Mouse (Mus musculus): Measurements from ENCODE around the gene Dennd4a. TPM values are rescaled to one million over a fixed set of nuclear protein-coding genes. Genes with fewer than 3 reads are reported as not detected.
A peak's percentile ranks its signal among the peaks of the same experiment; 100 is the strongest.
"Not testable (repeated sequence)": the region's sequence is repeated elsewhere in the genome, so short reads cannot be mapped to it uniquely, and the experiment has no call there.

Gene Dennd4a
- polyA plus RNA-seq, 1 experiment from 2014 or later = 7.9 TPM

- Histone ChIP-seq H3K4me1 (peaks cover 5% of the 10 kb centered on the region; the same call in 1 of the 2 replicates), H3K9me3 (replicated peaks) (no peaks in the 10 kb centered on the region), H3K36me3 (no peaks in the 10 kb centered on the region), H3K27ac (no peak overlapping the region), H3K27me3 (ENCODE audit: low read depth, poor library complexity, severe bottlenecking) (no peaks in the 10 kb centered on the region), H3K4me3 (no peak overlapping the region)
- WGBS = 73% methylated on average over 5 of the region's 5 CpGs
- DNase-seq (ENCODE audit: low spot score) = no peak
These were observed 5.3 kb upstream of the Dennd4a start for GRCm38 (mm10) chr9:64805875-64806274.

- H3K9me3 ChIP-seq (replicated peaks) = no peaks in the 10 kb centered on the region
- H3K27me3 ChIP-seq (ENCODE audit: low read depth, poor library complexity, severe bottlenecking) = no peaks in the 10 kb centered on the region
- WGBS = 78% methylated on average over 6 of the region's 6 CpGs
These were observed 4.6 kb upstream of the Dennd4a start for GRCm38 (mm10) chr9:64806335-64807060.

GRCm38 (mm10) chr9:64807061-64807808 is 3.9 kb upstream of the Dennd4a start:
- no peaks in the 10 kb centered on the region for H3K9me3 ChIP-seq (replicated peaks)
- DNase-seq (ENCODE audit: low spot score) = no peak
- 83% methylated on average over 14 of the region's 14 CpGs for WGBS

More at GRCm38 (mm10) chr9:64806335-64807060, 4.6 kb upstream of the Dennd4a start:
- DNase-seq (ENCODE audit: low spot score) = no peak
- no peak overlapping the region for H3K27ac ChIP-seq
- no peaks in the 10 kb centered on the region for H3K36me3 ChIP-seq
- H3K4me1 ChIP-seq = peaks cover 5% of the 10 kb centered on the region; the same call in 1 of the 2 replicates
- H3K4me3 ChIP-seq = no peak overlapping the region

GRCm38 (mm10) chr9:64809851-64810250 is 1.3 kb upstream of the Dennd4a start:
- Histone ChIP-seq H3K4me3 (no peak overlapping the region), H3K27ac (no peak overlapping the region), H3K36me3 (no peaks in the 10 kb centered on the region), H3K9me3 (replicated peaks) (no peaks in the 10 kb centered on the region), H3K4me1 (peaks cover 11% of the 10 kb centered on the region), H3K27me3 (ENCODE audit: low read depth, poor library complexity, severe bottlenecking) (no peaks in the 10 kb centered on the region)
- no peak for DNase-seq (ENCODE audit: low spot score)
- 84% methylated on average over 3 of the region's 3 CpGs for WGBS

More at GRCm38 (mm10) chr9:64807061-64807808, 3.9 kb upstream of the Dennd4a start:
- Histone ChIP-seq H3K4me3 (no peak overlapping the region), H3K36me3 (no peaks in the 10 kb centered on the region), H3K27ac (no peak overlapping the region), H3K27me3 (ENCODE audit: low read depth, poor library complexity, severe bottlenecking) (no peaks in the 10 kb centered on the region), H3K4me1 (peaks cover 9% of the 10 kb centered on the region)

GRCm38 (mm10) chr9:64811538-64812474 is 666 bp downstream of the Dennd4a start:
- H3K9me3 ChIP-seq (replicated peaks) = no peaks in the 10 kb centered on the region
- no peaks in the 10 kb centered on the region for H3K27me3 ChIP-seq (ENCODE audit: low read depth, poor library complexity, severe bottlenecking)
- peak overlapping the region; percentile 95 for H3K4me3 ChIP-seq
- peaks cover 9% of the 10 kb centered on the region for H3K4me1 ChIP-seq
- peak; percentile 78 for DNase-seq (ENCODE audit: low spot score)
- H3K27ac ChIP-seq = peak overlapping the region; percentile 88
- no peaks in the 10 kb centered on the region for H3K36me3 ChIP-seq
- 1% methylated on average over 59 of the region's 59 CpGs for WGBS

GRCm38 (mm10) chr9:64812475-64812860 is 1.3 kb downstream of the Dennd4a start:
- Histone ChIP-seq H3K27ac (no peak overlapping the region), H3K4me3 (peak overlapping the region; percentile 95), H3K36me3 (no peaks in the 10 kb centered on the region), H3K4me1 (peaks cover 9% of the 10 kb centered on the region), H3K27me3 (ENCODE audit: low read depth, poor library complexity, severe bottlenecking) (no peaks in the 10 kb centered on the region), H3K9me3 (replicated peaks) (no peaks in the 10 kb centered on the region)
- no peak for DNase-seq (ENCODE audit: low spot score)
- WGBS = 43% methylated on average over 1 of the region's 1 CpGs

- Histone ChIP-seq H3K4me3 (no peak overlapping the region), H3K36me3 (no peaks in the 10 kb centered on the region), H3K27ac (no peak overlapping the region), H3K9me3 (replicated peaks) (no peaks in the 10 kb centered on the region), H3K27me3 (ENCODE audit: low read depth, poor library complexity, severe bottlenecking) (no peaks in the 10 kb centered on the region), H3K4me1 (peaks cover 9% of the 10 kb centered on the region)
- 84% methylated on average over 6 of the region's 6 CpGs for WGBS
- DNase-seq (ENCODE audit: low spot score) = no peak
These were observed 3.1 kb downstream of the Dennd4a start for GRCm38 (mm10) chr9:64814273-64814672.

- not testable (repeated sequence) for H3K36me3 ChIP-seq; H3K4me1 ChIP-seq; H3K27ac ChIP-seq; H3K4me3 ChIP-seq; H3K9me3 ChIP-seq (replicated peaks); DNase-seq (ENCODE audit: low spot score); H3K27me3 ChIP-seq (ENCODE audit: low read depth, poor library complexity, severe bottlenecking)
- WGBS = 85% methylated on average over 4 of the region's 4 CpGs
These were observed 8.5 kb downstream of the Dennd4a start for GRCm38 (mm10) chr9:64819686-64820085.

GRCm38 (mm10) chr9:64820086-64820795 is 9.1 kb downstream of the Dennd4a start:
- Histone ChIP-seq H3K27me3 (ENCODE audit: low read depth, poor library complexity, severe bottlenecking) (no peaks in the 10 kb centered on the region), H3K9me3 (replicated peaks) (no peaks in the 10 kb centered on the region), H3K27ac (no peak overlapping the region), H3K36me3 (no peaks in the 10 kb centered on the region), H3K4me3 (no peak overlapping the region), H3K4me1 (no peaks in the 10 kb centered on the region)
- DNase-seq (ENCODE audit: low spot score) = no peak
- WGBS = 86% methylated on average over 3 of the region's 3 CpGs

GRCm38 (mm10) chr9:64822235-64822634 is 11.1 kb downstream of the Dennd4a start:
- Histone ChIP-seq H3K27ac (no peak overlapping the region), H3K27me3 (ENCODE audit: low read depth, poor library complexity, severe bottlenecking) (no peaks in the 10 kb centered on the region), H3K4me1 (no peaks in the 10 kb centered on the region), H3K9me3 (replicated peaks) (no peaks in the 10 kb centered on the region), H3K4me3 (no peak overlapping the region), H3K36me3 (no peaks in the 10 kb centered on the region)
- WGBS = 93% methylated on average over 7 of the region's 7 CpGs
- DNase-seq (ENCODE audit: low spot score) = no peak

- H3K27me3 ChIP-seq (ENCODE audit: low read depth, poor library complexity, severe bottlenecking) = no peaks in the 10 kb centered on the region
- DNase-seq (ENCODE audit: low spot score) = no peak
- WGBS = 84% methylated on average over 5 of the region's 5 CpGs
- H3K27ac ChIP-seq = no peak overlapping the region
- no peaks in the 10 kb centered on the region for H3K4me1 ChIP-seq
- no peaks in the 10 kb centered on the region for H3K9me3 ChIP-seq (replicated peaks)
- no peak overlapping the region for H3K4me3 ChIP-seq
- no peaks in the 10 kb centered on the region for H3K36me3 ChIP-seq
These were observed 13.4 kb downstream of the Dennd4a start for GRCm38 (mm10) chr9:64824389-64825008.
